Mouse (Mus musculus): ENCODE measurements around the gene Kcnk10. TPM values are rescaled to one million over a fixed set of nuclear protein-coding genes. Genes with fewer than 3 reads are reported as not detected.

The Kcnk10 gene
- total and polyA plus RNA-seq, 3 experiments = 2.4 to 7.5 (median 3.8) TPM

DNA sequence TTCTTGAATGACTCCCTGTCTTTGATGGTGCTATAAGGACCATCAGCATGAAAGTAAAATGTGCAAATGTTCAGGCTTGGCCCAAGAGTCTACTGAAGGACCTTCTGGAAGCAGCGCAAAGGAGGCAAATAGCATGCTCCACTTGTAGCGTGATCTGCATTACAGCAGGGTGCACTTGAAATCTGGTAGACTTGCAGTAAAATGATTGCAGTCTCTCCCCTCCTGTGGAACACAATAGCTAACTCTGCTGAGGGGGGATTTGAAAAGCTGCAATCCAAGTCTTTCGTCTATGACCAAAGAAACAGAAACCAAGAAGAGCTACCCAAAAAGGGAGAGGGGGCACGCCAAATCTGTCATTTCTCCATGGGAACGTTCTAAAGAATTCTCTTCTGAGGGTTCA is 97.1 kb downstream of the Kcnk10 start:
- no peak for TF ChIP-seq ELF1 (IDR thresholded peaks at IDR 0.05; ENCODE audit: low read depth, low read length)
- no peak for TF ChIP-seq MAX (IDR thresholded peaks at IDR 0.05; ENCODE audit: low read length)
- no peak for TF ChIP-seq NRF1 (IDR thresholded peaks at IDR 0.05; ENCODE audit: low read depth, low read length)
- no peak for TF ChIP-seq KAT2A (IDR thresholded peaks at IDR 0.05; ENCODE audit: insufficient replicate concordance, low read length)
- no peak for TF ChIP-seq MEF2A (IDR thresholded peaks at IDR 0.05; ENCODE audit: borderline replicate concordance, low read depth, low read length)
- no peak for TF ChIP-seq USF2 (conservative IDR thresholded peaks at IDR 0.05; ENCODE audit: low read depth, low read length)
- TF ChIP-seq TBP (conservative IDR thresholded peaks at IDR 0.05; ENCODE audit: low read depth, low read length) = no peak
- TF ChIP-seq ZMIZ1 (IDR thresholded peaks at IDR 0.05; ENCODE audit: low read depth, low read length) = no peak
- TF ChIP-seq CTCF (conservative IDR thresholded peaks at IDR 0.05 in 1 of 2, IDR thresholded peaks at IDR 0.05 in 1 of 2; ENCODE audit: low read depth in 2 of 2, low read length in 2 of 2) = no peak
- no peak for TF ChIP-seq E2F4 (IDR thresholded peaks at IDR 0.05; ENCODE audit: insufficient replicate concordance, low read depth, low read length)
- no peak for TF ChIP-seq SMC3 (IDR thresholded peaks at IDR 0.05; ENCODE audit: low read depth, low read length)
- TF ChIP-seq ZNF384 (IDR thresholded peaks at IDR 0.05; ENCODE audit: low read depth, low read length) = no peak
- TF ChIP-seq BHLHE40 (IDR thresholded peaks at IDR 0.05; ENCODE audit: low read depth, low read length) = no peak
- no peak for TF ChIP-seq IRF4 (IDR thresholded peaks at IDR 0.05; ENCODE audit: low read depth, low read length)
- TF ChIP-seq PAX5 (IDR thresholded peaks at IDR 0.05; ENCODE audit: low read length) = no peak
- TF ChIP-seq MAFK (IDR thresholded peaks at IDR 0.05; ENCODE audit: insufficient replicate concordance, low read length) = no peak
- no peak for DNase-seq (ENCODE audit: extremely low read depth)
- Histone ChIP-seq H3K27ac (ENCODE audit: insufficient read depth, low read depth) (no peak overlapping the region), H3K36me3 (replicated peaks in 1 of 2; ENCODE audit: control insufficient read depth in 1 of 2, insufficient read depth in 1 of 2, low read length in 1 of 2) (peaks cover 0 to 5% of the 10 kb centered on the region in 2 experiments), H3K9ac (ENCODE audit: insufficient read depth, low read depth) (no peak overlapping the region), H3K9me3 (replicated peaks; ENCODE audit: low read length) (no peaks in the 10 kb centered on the region), H3K4me1 (ENCODE audit: control insufficient read depth in 1 of 2, insufficient read depth in 2 of 2) (no peaks in the 10 kb centered on the region), H3K79me2 (replicated peaks; ENCODE audit: control insufficient read depth, extremely low read depth, insufficient read depth, poor library complexity, severe bottlenecking) (no peaks in the 10 kb centered on the region), H3K4me2 (ENCODE audit: insufficient read depth, low read depth, poor library complexity, severe bottlenecking) (no peak overlapping the region), H3K27me3 (replicated peaks) (no peaks in the 10 kb centered on the region), H3K4me3 (replicated peaks in 1 of 3; ENCODE audit: low read depth in 2 of 3, low read length in 2 of 3, poor library complexity in 1 of 3) (no peak overlapping the region)
- in situ Hi-C loops (cut with MboI; ENCODE audit: low pct_ligation_motif_present, low pct_unique_long_range_greater_than_20kb, low sequenced_read_pairs) (no loop called here), dilution Hi-C loops (cut with MboI; ENCODE audit: extremely low pct_ligation_motif_present, extremely low pct_unique_long_range_greater_than_20kb, low sequenced_read_pairs) (no loop called here)

DNA sequence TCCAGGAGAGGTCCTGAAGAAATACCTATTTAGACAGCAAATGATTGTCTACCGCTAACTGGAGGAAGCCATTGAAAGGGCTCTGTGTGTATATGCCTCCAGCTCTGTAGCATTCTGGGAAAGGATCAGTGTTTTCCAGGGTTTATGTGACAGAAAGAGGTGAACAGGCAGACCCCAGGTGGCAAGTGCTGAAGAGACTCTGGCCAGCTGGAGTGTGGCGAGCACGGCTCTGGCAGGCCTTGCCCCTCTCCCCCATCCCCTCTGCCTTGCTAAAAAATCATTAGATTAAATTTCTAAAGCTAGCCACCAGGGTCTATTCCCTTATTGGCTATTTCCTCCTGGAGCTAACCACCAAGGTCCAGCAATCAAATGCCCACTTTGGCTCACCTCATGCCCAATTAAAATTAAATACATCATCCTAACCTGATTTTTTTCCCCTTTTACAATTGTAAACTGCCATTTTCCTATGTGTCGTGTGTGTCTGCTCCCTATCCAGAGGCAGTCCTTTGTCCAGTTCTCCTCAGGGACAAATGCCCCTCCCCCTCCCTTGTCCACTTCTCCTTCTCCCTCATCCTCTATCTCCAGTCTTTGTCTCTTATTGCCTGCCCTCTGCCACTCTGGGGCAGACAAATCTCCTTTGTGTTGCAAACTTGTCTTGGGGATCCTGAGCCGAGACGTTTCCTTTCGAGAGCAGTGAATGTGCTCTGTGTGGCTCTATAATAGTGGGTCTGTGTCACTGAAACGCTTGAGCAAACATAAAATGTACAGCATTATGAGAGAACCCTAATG is 100.2 kb downstream of the Kcnk10 start:
- H3K4me1 ChIP-seq (ENCODE audit: control insufficient read depth in 1 of 2, insufficient read depth in 2 of 2) = no peaks in the 10 kb centered on the region
- no peak for DNase-seq (ENCODE audit: extremely low read depth)
- H3K4me2 ChIP-seq (ENCODE audit: insufficient read depth, low read depth, poor library complexity, severe bottlenecking) = no peak overlapping the region
- no peak overlapping the region for H3K9ac ChIP-seq (ENCODE audit: insufficient read depth, low read depth)
- no peaks in the 10 kb centered on the region for H3K9me3 ChIP-seq (replicated peaks; ENCODE audit: low read length)
- H3K79me2 ChIP-seq (replicated peaks; ENCODE audit: control insufficient read depth, extremely low read depth, insufficient read depth, poor library complexity, severe bottlenecking) = no peaks in the 10 kb centered on the region
- peaks cover 0 to 5% of the 10 kb centered on the region in 2 experiments for H3K36me3 ChIP-seq (replicated peaks in 1 of 2; ENCODE audit: control insufficient read depth in 1 of 2, insufficient read depth in 1 of 2, low read length in 1 of 2)
- in situ Hi-C loops (cut with MboI; ENCODE audit: low pct_ligation_motif_present, low pct_unique_long_range_greater_than_20kb, low sequenced_read_pairs) = no loop called here
- H3K27ac ChIP-seq (ENCODE audit: insufficient read depth, low read depth) = no peak overlapping the region
- dilution Hi-C loops (cut with MboI; ENCODE audit: extremely low pct_ligation_motif_present, extremely low pct_unique_long_range_greater_than_20kb, low sequenced_read_pairs) = no loop called here
- H3K4me3 ChIP-seq (replicated peaks in 1 of 3; ENCODE audit: low read depth in 2 of 3, low read length in 2 of 3, poor library complexity in 1 of 3) = no peak overlapping the region
- TF ChIP-seq SMC3 (IDR thresholded peaks at IDR 0.05; ENCODE audit: low read depth, low read length) (no peak), ELF1 (IDR thresholded peaks at IDR 0.05; ENCODE audit: low read depth, low read length) (no peak)
- no peaks in the 10 kb centered on the region for H3K27me3 ChIP-seq (replicated peaks)

All from CH12.LX (cell line).